Mouse (Mus musculus) heart, embryonic 15.5 days (tissue): ENCODE measurements at regions not wholly inside any gene's neighbourhood (a gene's known extent, or its start where the extent isn't known, plus 50 kb on each side); places are given as distances from the start of the nearest gene placed in this dataset.
"Not testable (repeated sequence)": the region's sequence is repeated elsewhere in the genome, so short reads cannot be mapped to it uniquely, and the experiment has no call there.

Experiments used
- ATAC-seq: fragments of 200-750 bp; cut with Nextera tagmentation; replicated peaks from 2 replicates; pipeline ENCODE4 v1.8.0; 2017; ENCODE audit warnings: low read depth, moderate TSS enrichment; ENCODE audit not compliant: insufficient number of reproducible peaks, insufficient read depth, low FRiP score
- H3K27ac ChIP-seq: fragments of 300-500 bp; sonication (generic); 2 replicates; pipeline ENCODE4 v1.5.1; 2015; ENCODE audit warnings: mild to moderate bottlenecking, inconsistent platforms
- H3K27me3 ChIP-seq: fragments of 300-500 bp; sonication (generic); 2 replicates; pipeline ENCODE4 v1.6.1; 2015; ENCODE audit warnings: inconsistent platforms
- H3K36me3 ChIP-seq: fragments of 300-500 bp; sonication (generic); 2 replicates; pipeline ENCODE4 v1.6.1; 2015; ENCODE audit warnings: mild to moderate bottlenecking, inconsistent platforms
- H3K4me1 ChIP-seq: fragments of 300-500 bp; sonication (generic); replicated peaks from 2 replicates; pipeline ENCODE4 v1.6.1; 2015; ENCODE audit warnings: inconsistent platforms
- H3K4me2 ChIP-seq: fragments of 300-500 bp; sonication (generic); 2 replicates; pipeline ENCODE4 v1.6.1; 2015; ENCODE audit warnings: inconsistent platforms, mild to moderate bottlenecking, moderate library complexity
- H3K4me3 ChIP-seq: fragments of 300-500 bp; sonication (generic); 2 replicates; pipeline ENCODE4 v1.5.1; 2015; ENCODE audit warnings: mild to moderate bottlenecking, inconsistent platforms
- H3K9ac ChIP-seq: fragments of 300-500 bp; sonication (generic); 2 replicates; pipeline ENCODE4 v1.6.1; 2015; ENCODE audit warnings: mild to moderate bottlenecking, inconsistent platforms
- H3K9me3 ChIP-seq: fragments of 300-500 bp; sonication (generic); replicated peaks from 2 replicates; pipeline ENCODE4 v1.6.1; 2016; ENCODE audit warnings: inconsistent platforms
- WGBS: fragments of 180-500 bp; shearing (Covaris S2); methylation state at CpG from one replicate; pipeline ENCODE4 v1.1.7; 2015; ENCODE audit warnings: mixed read lengths; 5-methylcytosine and 5-hydroxymethylcytosine counted together

DNA sequence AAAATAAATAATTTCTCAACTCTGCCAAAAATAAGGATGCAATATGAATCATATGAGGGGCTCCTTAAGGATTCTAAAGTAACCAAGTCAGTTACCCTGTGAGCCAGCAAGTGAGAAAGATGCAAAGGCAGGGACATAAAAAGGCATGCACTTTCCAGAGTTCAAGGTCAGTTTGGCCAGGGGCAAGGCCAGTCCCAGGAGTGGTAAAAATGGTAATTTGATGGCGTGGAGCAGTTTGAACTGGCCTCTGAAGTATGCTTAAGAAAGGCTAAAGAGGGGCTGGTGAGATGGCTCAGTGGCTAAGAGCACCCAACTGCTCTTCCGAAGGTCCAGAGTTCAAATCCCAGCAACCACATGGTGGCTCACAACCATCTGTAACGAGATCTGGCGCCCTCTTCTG lies 68.8 kb downstream of the BC005561 start:
- H3K9ac ChIP-seq, H3K27ac ChIP-seq, H3K4me3 ChIP-seq, H3K4me1 ChIP-seq, H3K4me2 ChIP-seq, ATAC-seq, H3K27me3 ChIP-seq: not testable (repeated sequence)
- WGBS, result 91% methylated on average over 4 of the region's 4 CpGs
- H3K36me3 ChIP-seq, result peaks cover 16% of the 10 kb centered on the region
- H3K9me3 ChIP-seq, result peaks cover 18% of the 10 kb centered on the region

DNA sequence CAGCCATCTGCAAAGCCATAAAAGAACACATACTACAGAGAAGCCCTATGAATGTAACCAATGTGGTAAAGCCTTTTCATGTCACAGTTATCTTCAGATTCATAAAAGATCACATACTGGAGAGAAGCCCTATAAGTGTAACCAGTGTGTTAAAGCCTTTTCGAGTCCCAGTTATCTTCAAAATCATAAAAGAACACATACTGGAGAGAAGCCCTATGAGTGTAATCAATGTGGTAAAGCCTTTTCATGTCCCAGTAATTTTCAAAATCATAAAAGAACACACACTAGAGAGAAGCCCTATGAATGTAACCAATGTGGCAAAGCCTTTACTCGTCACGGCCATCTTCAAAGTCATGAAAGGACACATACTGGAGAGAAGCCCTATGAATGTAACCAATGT lies 74.2 kb downstream of the BC005561 start:
- not testable (repeated sequence) for H3K27ac ChIP-seq, H3K4me3 ChIP-seq, H3K9ac ChIP-seq, H3K27me3 ChIP-seq, H3K4me2 ChIP-seq, H3K4me1 ChIP-seq, ATAC-seq
- WGBS, result 96% methylated on average over 3 of the region's 3 CpGs
- Histone ChIP-seq H3K9me3 (peaks cover 41% of the 10 kb centered on the region), H3K36me3 (peaks cover 51% of the 10 kb centered on the region)

DNA sequence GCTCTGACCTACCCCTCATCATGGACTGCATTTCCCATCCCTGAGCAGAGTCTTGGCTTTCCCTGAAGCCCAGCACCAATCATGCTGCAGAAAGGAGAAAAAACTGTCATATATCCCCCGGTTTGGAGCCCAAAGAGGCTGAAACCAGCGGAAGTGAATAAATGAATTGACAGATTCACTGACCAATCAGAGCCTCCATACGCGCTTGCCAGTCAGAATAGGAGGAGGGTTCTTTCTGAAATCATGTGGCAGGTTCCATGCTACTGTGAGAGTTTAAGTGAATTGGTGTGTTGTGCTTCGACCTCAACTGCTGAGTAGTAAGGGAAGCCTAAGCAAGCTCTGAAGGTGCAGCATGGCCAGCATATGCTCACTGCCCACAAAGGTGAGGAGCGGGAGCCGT lies 101.0 kb downstream of the BC005561 start:
- Histone ChIP-seq H3K9me3 (peaks cover 4% of the 10 kb centered on the region), H3K4me2 (no peak overlapping the region), H3K27me3 (no peaks in the 10 kb centered on the region), H3K36me3 (no peaks in the 10 kb centered on the region), H3K9ac (no peak overlapping the region), H3K4me3 (no peak overlapping the region), H3K4me1 (no peaks in the 10 kb centered on the region), H3K27ac (no peak overlapping the region)
- ATAC-seq, result no peak
- WGBS, result 69% methylated on average over 7 of the region's 7 CpGs
